Mouse (Mus musculus) MEL (cell line): ENCODE data around the gene 1700123L14Rik. TPM values are rescaled to one million over a fixed set of nuclear protein-coding genes. Genes with fewer than 3 reads are reported as not detected.

Source experiments
- DNase-seq: peaks from one replicate; pipeline ENCODE4 v3.0.0; 2011; ENCODE audit warnings: low read depth, low spot score
- H3K27ac ChIP-seq: 2 replicates; pipeline ENCODE4 v1.5.1; 2012; ENCODE audit warnings: low read depth, mild to moderate bottlenecking, control low read depth, low read length, moderate library complexity; ENCODE audit not compliant: control insufficient read depth
- H3K27me3 ChIP-seq, 2 experiments: fragments of 150-350 bp in 1 of 2; sonication (generic) in 1 of 2; 2 replicates each; pipeline ENCODE4 v1.6.1; 2012; ENCODE audit warnings: low read length in 2 of 2, mild to moderate bottlenecking in 2 of 2, improper control_type of control experiment in 1 of 2, moderate library complexity in 1 of 2; ENCODE audit not compliant: insufficient read depth in 2 of 2, control insufficient read depth in 1 of 2
- H3K36me3 ChIP-seq, 2 experiments: 2 replicates each; pipeline ENCODE4 v1.6.1; 2012 to 2014; ENCODE audit warnings: low read length in 2 of 2, improper control_type of control experiment in 1 of 2, inconsistent platforms in 1 of 2, mild to moderate bottlenecking in 1 of 2; ENCODE audit not compliant: insufficient read depth in 2 of 2, control insufficient read depth in 1 of 2
- H3K4me1 ChIP-seq, 2 experiments: fragments of 150-350 bp in 1 of 2; sonication (generic) in 1 of 2; 2 replicates each; pipeline ENCODE4 v1.6.1; 2012; ENCODE audit warnings: low read length in 2 of 2, improper control_type of control experiment in 1 of 2, mild to moderate bottlenecking in 1 of 2; ENCODE audit not compliant: insufficient read depth in 2 of 2, control insufficient read depth in 1 of 2
- H3K4me3 ChIP-seq, 2 experiments: fragments of 150-350 bp in 1 of 2; sonication (generic) in 1 of 2; 2 replicates each; pipeline ENCODE4 v1.5.1; 2012; ENCODE audit warnings: low read depth in 2 of 2, low read length in 2 of 2, mild to moderate bottlenecking in 2 of 2, moderate library complexity in 2 of 2, control low read depth in 1 of 2, improper control_type of control experiment in 1 of 2; ENCODE audit not compliant: control insufficient read depth in 1 of 2, insufficient read depth in 1 of 2
- H3K79me2 ChIP-seq: 2 replicates; pipeline ENCODE4 v1.6.1; 2012; ENCODE audit warnings: mild to moderate bottlenecking, low read length, moderate library complexity; ENCODE audit not compliant: control insufficient read depth, poor library complexity, insufficient read depth
- H3K9ac ChIP-seq: 2 replicates; pipeline ENCODE4 v1.6.1; 2012; ENCODE audit warnings: low read depth, mild to moderate bottlenecking, control low read depth, low read length, moderate library complexity; ENCODE audit not compliant: control insufficient read depth, poor library complexity, severe bottlenecking
- H3K9me3 ChIP-seq: fragments of 150-350 bp; sonication (generic); replicated peaks from 2 replicates; pipeline ENCODE4 v1.6.1; 2012; ENCODE audit warnings: mild to moderate bottlenecking, low read length, improper control_type of control experiment, moderate library complexity; ENCODE audit not compliant: insufficient read depth
- BHLHE40 ChIP-seq: IDR thresholded peaks from 2 replicates; pipeline ENCODE4 v1.6.1; 2012; ENCODE audit warnings: low read depth, mild to moderate bottlenecking, inconsistent platforms, low read length, improper control_type of control experiment, borderline replicate concordance
- CHD1 ChIP-seq: IDR thresholded peaks from 2 replicates; pipeline ENCODE4 v1.6.1; 2012; ENCODE audit warnings: low read depth, mild to moderate bottlenecking, inconsistent platforms, low read length, improper control_type of control experiment
- ETS1 ChIP-seq: IDR thresholded peaks from 2 replicates; pipeline ENCODE4 v1.6.1; 2012; ENCODE audit warnings: low read depth, mild to moderate bottlenecking, inconsistent platforms, low read length, improper control_type of control experiment, moderate library complexity
- GABPA ChIP-seq: IDR thresholded peaks from 2 replicates; pipeline ENCODE4 v1.6.1; 2012; ENCODE audit warnings: low read depth, mild to moderate bottlenecking, inconsistent platforms, low read length, improper control_type of control experiment, moderate library complexity
- JUND ChIP-seq: IDR thresholded peaks from 2 replicates; pipeline ENCODE4 v1.6.1; 2011; ENCODE audit warnings: low read depth, mild to moderate bottlenecking, improper control_type of control experiment, low read length
- MAX ChIP-seq: IDR thresholded peaks from 2 replicates; pipeline ENCODE4 v1.6.1; 2011; ENCODE audit warnings: low read length, improper control_type of control experiment
- MAZ ChIP-seq: IDR thresholded peaks from 2 replicates; pipeline ENCODE4 v1.6.1; 2012; ENCODE audit warnings: low read depth, mild to moderate bottlenecking, inconsistent platforms, low read length, improper control_type of control experiment
- MEF2A ChIP-seq: IDR thresholded peaks from 2 replicates; pipeline ENCODE4 v1.6.1; 2014; ENCODE audit warnings: low read depth, mild to moderate bottlenecking, inconsistent platforms, low read length, improper control_type of control experiment; ENCODE audit not compliant: poor library complexity, insufficient replicate concordance, severe bottlenecking; ENCODE audit errors: extremely low read depth
- MYB ChIP-seq: IDR thresholded peaks from 2 replicates; pipeline ENCODE4 v1.6.1; 2011; ENCODE audit warnings: mild to moderate bottlenecking, low read depth, low read length, improper control_type of control experiment
- MYC ChIP-seq: IDR thresholded peaks from 2 replicates; pipeline ENCODE4 v1.6.1; 2011; ENCODE audit warnings: low read depth, mild to moderate bottlenecking, low read length, improper control_type of control experiment, moderate library complexity
- NELFE ChIP-seq: IDR thresholded peaks from 2 replicates; pipeline ENCODE4 v1.6.1; 2011; ENCODE audit warnings: low read depth, low read length, improper control_type of control experiment
- RAD21 ChIP-seq: IDR thresholded peaks from 2 replicates; pipeline ENCODE4 v1.6.1; 2011; ENCODE audit warnings: mild to moderate bottlenecking, low read depth, low read length, improper control_type of control experiment
- SIN3A ChIP-seq: IDR thresholded peaks from 2 replicates; pipeline ENCODE4 v1.6.1; 2012; ENCODE audit warnings: low read length, improper control_type of control experiment, inconsistent platforms
- SMC3 ChIP-seq: IDR thresholded peaks from 2 replicates; pipeline ENCODE4 v1.6.1; 2011; ENCODE audit warnings: low read depth, low read length, improper control_type of control experiment
- TAL1 ChIP-seq: IDR thresholded peaks from 2 replicates; pipeline ENCODE4 v1.6.1; 2012; ENCODE audit warnings: mild to moderate bottlenecking, inconsistent platforms, low read length, moderate library complexity, mixed read lengths
- TBP ChIP-seq: IDR thresholded peaks from 2 replicates; pipeline ENCODE4 v1.8.0; 2011; ENCODE audit warnings: low read depth, low read length, improper control_type of control experiment
- USF2 ChIP-seq, 2 experiments: IDR thresholded peaks; 2 replicates each; pipeline ENCODE4 v1.6.1; 2011 to 2012; ENCODE audit warnings: improper control_type of control experiment in 2 of 2, low read length in 2 of 2, borderline replicate concordance in 1 of 2, inconsistent platforms in 1 of 2, low read depth in 1 of 2, mild to moderate bottlenecking in 1 of 2; ENCODE audit not compliant: insufficient read depth in 1 of 2
- polyA plus RNA-seq, 2 experiments: library from polyadenylated mRNA; stranded (reverse) in 1 of 2; unstranded in 1 of 2; fragments of >175 nt in 1 of 2; fragments of >200 nt in 1 of 2; gene quantifications; 2 replicates each; pipeline versions ENCODE4 v1.2.1 to v1.2.4; 2012; ENCODE audit warnings: low replicate concordance in 2 of 2, low read depth in 1 of 2; ENCODE audit not compliant: insufficient read length in 2 of 2, insufficient read depth in 1 of 2, missing spikeins in 1 of 2
- total RNA-seq: library from RNA; depleted of rRNA; stranded (reverse); fragments of 300-350 nt; gene quantifications from 2 replicates; pipeline ENCODE4 v1.2.3, GENCODE M21; 2012

Gene 1700123L14Rik
- total and polyA plus RNA-seq, 3 experiments, result not detected

DNA sequence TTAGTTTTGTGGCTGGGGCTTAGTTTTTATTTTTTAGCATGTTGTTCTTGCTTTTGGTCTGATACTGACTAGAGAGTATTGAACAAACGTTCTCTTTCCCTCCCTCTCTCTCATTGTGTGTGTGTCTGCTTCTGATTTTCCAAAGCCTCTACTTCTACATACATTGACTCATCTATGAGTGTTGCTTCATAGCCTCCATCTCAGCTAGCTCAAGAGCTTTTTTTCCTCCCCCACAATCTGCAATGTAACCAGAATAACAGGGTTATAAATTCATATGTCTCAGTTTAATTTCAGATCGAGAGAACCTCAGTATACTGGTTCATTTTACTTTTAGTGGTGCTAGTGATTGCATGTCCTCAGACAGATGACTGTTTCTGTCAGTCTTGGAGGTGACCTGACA is 20.5 kb upstream of the 1700123L14Rik start:
- TF ChIP-seq GABPA, result no peak
- no peak for TF ChIP-seq MAZ
- TF ChIP-seq SIN3A, result no peak
- TF ChIP-seq JUND, result no peak
- no peak for TF ChIP-seq MAX
- no peak for TF ChIP-seq TAL1
- no peak for TF ChIP-seq ETS1
- TF ChIP-seq NELFE, result no peak
- TF ChIP-seq MYB, result no peak
- no peak for TF ChIP-seq MEF2A
- TF ChIP-seq USF2 (IDR thresholded peaks at IDR 0.05; ENCODE audit: borderline replicate concordance in 1 of 2, insufficient read depth in 1 of 2, low read depth in 1 of 2, low read length in 2 of 2), result no peak
- no peak for TF ChIP-seq CHD1
- no peak for TF ChIP-seq SMC3
- TF ChIP-seq RAD21, result no peak
- TF ChIP-seq TBP, result no peak
- no peak for TF ChIP-seq BHLHE40
- H3K9ac ChIP-seq, result no peak overlapping the region
- H3K4me1 ChIP-seq, result no peaks in the 10 kb centered on the region
- DNase-seq, result no peak
- H3K4me3 ChIP-seq, result no peak overlapping the region
- H3K36me3 ChIP-seq, result no peaks in the 10 kb centered on the region
- H3K79me2 ChIP-seq, result no peaks in the 10 kb centered on the region
- no peak overlapping the region for H3K27ac ChIP-seq
- H3K9me3 ChIP-seq, result no peaks in the 10 kb centered on the region
- H3K27me3 ChIP-seq, result no peaks in the 10 kb centered on the region

DNA sequence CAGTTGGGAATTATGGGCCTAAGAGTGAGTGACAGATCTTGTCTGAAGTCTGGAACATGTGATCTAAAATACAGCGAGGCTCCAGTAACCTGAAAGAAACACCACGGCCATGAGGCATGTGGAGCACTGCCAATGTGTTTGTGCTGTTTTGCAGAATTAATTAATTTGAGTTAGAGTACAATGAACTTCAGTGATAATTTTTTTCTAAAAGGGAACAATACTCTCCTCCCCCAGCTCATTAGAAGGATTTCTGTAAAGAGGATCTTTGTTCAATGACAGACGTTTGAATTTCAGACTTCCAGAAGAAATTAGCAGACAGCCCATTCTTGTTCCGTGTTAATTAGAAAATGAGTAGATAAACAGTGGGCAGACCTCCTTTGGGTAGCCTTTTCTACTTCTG is 17.3 kb upstream of the 1700123L14Rik start:
- no peaks in the 10 kb centered on the region for H3K4me1 ChIP-seq
- no peak overlapping the region for H3K4me3 ChIP-seq
- TF ChIP-seq MAZ (no peak), MEF2A (no peak), MYB (no peak), MYC (no peak)
- H3K27me3 ChIP-seq, result no peaks in the 10 kb centered on the region
- DNase-seq, result no peak
- H3K27ac ChIP-seq, result no peak overlapping the region
- no peaks in the 10 kb centered on the region for H3K79me2 ChIP-seq
- no peaks in the 10 kb centered on the region for H3K9me3 ChIP-seq
- H3K36me3 ChIP-seq, result no peaks in the 10 kb centered on the region
- H3K9ac ChIP-seq, result no peak overlapping the region
